Mouse (Mus musculus) liver, adult 2 months (tissue): Measurements from ENCODE around the gene Dhps.

Source experiments
- CTCF ChIP-seq: fragments of 200-500 bp; IDR thresholded peaks from 2 replicates; pipeline ENCODE4 v1.5.1; 2011; ENCODE audit warnings: low read depth, low read length, control low read depth
- POLR2A ChIP-seq: fragments of 200-500 bp; IDR thresholded peaks from 2 replicates; pipeline ENCODE4 v1.6.1; 2011; ENCODE audit warnings: low read length, control low read depth; ENCODE audit not compliant: insufficient read depth; ENCODE audit errors: extremely low read depth

DNA sequence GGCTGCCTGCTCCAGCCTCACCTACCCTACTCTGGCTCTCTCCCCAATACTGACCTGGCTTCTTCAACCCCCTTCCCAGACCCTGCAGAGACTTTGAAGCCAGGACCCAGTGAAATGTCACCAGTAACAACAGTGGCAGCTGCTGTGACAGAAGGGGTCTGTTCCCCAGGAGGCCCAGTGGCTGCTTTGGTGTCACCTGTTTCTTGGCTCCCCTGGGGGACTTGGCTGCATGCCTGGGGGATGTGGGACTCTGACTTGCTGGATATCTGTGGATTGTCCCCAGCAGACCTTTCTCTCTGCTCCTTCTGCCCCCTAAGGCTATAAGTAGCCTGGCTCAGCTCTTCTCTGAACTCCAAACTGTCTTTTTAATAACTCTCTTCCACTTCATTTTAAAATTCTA, 3.6 kb upstream of the Dhps start, which contains the start of gene Gm5741:
- TF ChIP-seq CTCF = no peak
- 0 out of 2 replicates have a peak, but pooled peaks have one; percentile 8 for TF ChIP-seq POLR2A
